Mouse (Mus musculus) intestine, embryonic 15.5 days (tissue): ENCODE measurements at regions not wholly inside any gene's neighbourhood (a gene's known extent, or its start where the extent isn't known, plus 50 kb on each side); places are given as distances from the start of the nearest gene placed in this dataset.

ENCODE experiments used
- ATAC-seq: fragments of 200-750 bp; cut with Nextera tagmentation; 2 replicates; pipeline ENCODE4 v1.8.0; 2017; ENCODE audit warnings: moderate TSS enrichment, moderate library complexity
- H3K27ac ChIP-seq: fragments of 300-500 bp; sonication (generic); 2 replicates; pipeline ENCODE4 v1.5.1; 2015; ENCODE audit warnings: mild to moderate bottlenecking, inconsistent platforms
- H3K27me3 ChIP-seq: fragments of 300-500 bp; sonication (generic); replicated peaks from 2 replicates; pipeline ENCODE4 v1.6.1; 2015; ENCODE audit warnings: inconsistent platforms
- H3K36me3 ChIP-seq: fragments of 300-500 bp; sonication (generic); 2 replicates; pipeline ENCODE4 v1.6.1; 2015; ENCODE audit warnings: inconsistent platforms
- H3K4me1 ChIP-seq: fragments of 300-500 bp; sonication (generic); replicated peaks from 2 replicates; pipeline ENCODE4 v1.6.1; 2015; ENCODE audit warnings: inconsistent platforms
- H3K4me2 ChIP-seq: fragments of 300-500 bp; sonication (generic); replicated peaks from 2 replicates; pipeline ENCODE4 v1.6.1; 2015; ENCODE audit warnings: mild to moderate bottlenecking, inconsistent platforms
- H3K4me3 ChIP-seq: fragments of 300-500 bp; sonication (generic); replicated peaks from 2 replicates; pipeline ENCODE4 v1.5.1; 2015; ENCODE audit warnings: inconsistent platforms
- H3K9ac ChIP-seq: fragments of 300-500 bp; sonication (generic); 2 replicates; pipeline ENCODE4 v1.6.1; 2015; ENCODE audit warnings: inconsistent platforms
- H3K9me3 ChIP-seq: fragments of 300-500 bp; sonication (generic); 2 replicates; pipeline ENCODE4 v1.6.1; 2016; ENCODE audit warnings: inconsistent platforms
- WGBS: fragments of 180-500 bp; shearing (Covaris S2); methylation state at CpG from one replicate; pipeline ENCODE4 v1.1.7; 2015; 5-methylcytosine and 5-hydroxymethylcytosine counted together

- H3K4me1 ChIP-seq: no peaks in the 10 kb centered on the region
- no peak overlapping the region for H3K9ac ChIP-seq
- H3K36me3 ChIP-seq: no peaks in the 10 kb centered on the region
- no peak for ATAC-seq
- no peak overlapping the region for H3K27ac ChIP-seq
- no peaks in the 10 kb centered on the region for H3K9me3 ChIP-seq
- no peak overlapping the region for H3K4me3 ChIP-seq
- WGBS: 92% methylated on average over 2 of the region's 2 CpGs
- no peaks in the 10 kb centered on the region for H3K27me3 ChIP-seq
- no peak overlapping the region for H3K4me2 ChIP-seq
Measured at GRCm38 (mm10) chr8:86428998-86429651, 151.4 kb downstream of the Abcc12 start.

DNA sequence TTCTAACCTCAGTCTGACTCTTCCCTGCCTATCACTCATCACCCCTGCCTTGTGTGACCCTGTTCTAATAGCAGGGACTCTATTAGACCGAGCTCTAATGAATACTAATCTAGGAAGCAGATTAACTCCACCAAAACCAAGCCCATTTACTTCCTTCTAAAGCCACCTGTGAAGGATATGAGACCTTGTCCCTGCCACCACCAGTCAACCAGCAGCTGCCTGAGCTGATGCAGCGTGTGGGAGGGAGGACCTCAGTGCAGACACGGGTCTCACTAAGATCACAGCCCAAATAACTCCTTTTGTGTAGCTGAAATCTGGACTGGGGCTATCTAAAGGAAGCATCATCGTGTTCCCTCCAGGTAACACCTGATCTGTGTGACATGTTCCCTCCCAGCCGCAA is 152.4 kb downstream of the Abcc12 start:
- Histone ChIP-seq H3K9ac (no peak overlapping the region), H3K4me1 (no peaks in the 10 kb centered on the region), H3K27me3 (no peaks in the 10 kb centered on the region), H3K27ac (no peak overlapping the region), H3K4me3 (no peak overlapping the region), H3K9me3 (no peaks in the 10 kb centered on the region), H3K36me3 (no peaks in the 10 kb centered on the region), H3K4me2 (no peak overlapping the region)
- ATAC-seq: no peak
- 60% methylated on average over 5 of the region's 5 CpGs for WGBS

DNA sequence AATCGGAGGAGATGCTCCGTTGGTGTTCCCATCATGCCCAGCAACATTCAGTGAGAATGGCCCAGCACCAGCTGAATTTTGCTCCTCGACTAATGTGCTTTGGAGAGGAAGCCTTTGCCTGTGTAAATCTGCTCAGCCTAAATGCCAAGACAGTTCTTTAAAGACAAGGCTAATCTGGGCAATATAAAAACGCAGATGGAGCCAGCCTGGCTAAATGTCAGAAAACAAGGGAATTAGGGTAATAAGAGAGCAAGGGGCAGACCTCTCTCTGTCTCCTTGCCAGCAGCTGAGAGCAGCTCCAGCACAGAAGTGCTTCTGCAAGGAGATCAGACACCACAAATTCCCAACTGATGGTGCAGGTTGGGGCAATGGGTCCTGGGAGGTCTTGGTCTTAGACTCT is 154.4 kb downstream of the Abcc12 start:
- H3K27me3 ChIP-seq: no peaks in the 10 kb centered on the region
- no peaks in the 10 kb centered on the region for H3K36me3 ChIP-seq
- H3K27ac ChIP-seq: no peak overlapping the region
- 65% methylated on average over 4 of the region's 4 CpGs for whole genome bisulfite sequencing
- no peaks in the 10 kb centered on the region for H3K9me3 ChIP-seq
- no peak for ATAC-seq
- no peaks in the 10 kb centered on the region for H3K4me1 ChIP-seq
- H3K9ac ChIP-seq: no peak overlapping the region
- H3K4me3 ChIP-seq: no peak overlapping the region
- no peak overlapping the region for H3K4me2 ChIP-seq

- Histone ChIP-seq H3K9ac (no peak overlapping the region), H3K36me3 (no peaks in the 10 kb centered on the region), H3K4me2 (no peak overlapping the region), H3K4me3 (no peak overlapping the region), H3K27ac (no peak overlapping the region), H3K9me3 (no peaks in the 10 kb centered on the region), H3K27me3 (no peaks in the 10 kb centered on the region), H3K4me1 (no peaks in the 10 kb centered on the region)
- no peak for ATAC-seq
- WGBS: 68% methylated on average over 3 of the region's 3 CpGs
Measured at GRCm38 (mm10) chr8:86425382-86425781, 155.1 kb downstream of the Abcc12 start.

GRCm38 (mm10) chr8:86419059-86419651 is 161.3 kb downstream of the Abcc12 start:
- no peak for ATAC-seq
- WGBS: 76% methylated on average over 5 of the region's 5 CpGs
- H3K4me2 ChIP-seq: no peak overlapping the region
- no peak overlapping the region for H3K4me3 ChIP-seq
- H3K27ac ChIP-seq: 0 out of 2 replicates have a peak overlapping the region, but pooled peaks have one; percentile 22
- H3K27me3 ChIP-seq: no peaks in the 10 kb centered on the region
- H3K4me1 ChIP-seq: no peaks in the 10 kb centered on the region
- no peak overlapping the region for H3K9ac ChIP-seq
- no peaks in the 10 kb centered on the region for H3K36me3 ChIP-seq
- H3K9me3 ChIP-seq: no peaks in the 10 kb centered on the region

- Histone ChIP-seq H3K27me3 (no peaks in the 10 kb centered on the region), H3K9ac (no peak overlapping the region), H3K4me3 (no peak overlapping the region), H3K9me3 (no peaks in the 10 kb centered on the region), H3K36me3 (no peaks in the 10 kb centered on the region), H3K4me2 (no peak overlapping the region), H3K27ac (no peak overlapping the region), H3K4me1 (no peaks in the 10 kb centered on the region)
- WGBS: 43% methylated on average over 7 of the region's 7 CpGs
- ATAC-seq: peak; percentile 74
Measured at GRCm38 (mm10) chr8:86418414-86418981, 162.0 kb downstream of the Abcc12 start.

GRCm38 (mm10) chr8:86415208-86415607 is 165.3 kb downstream of the Abcc12 start:
- no peaks in the 10 kb centered on the region for H3K27me3 ChIP-seq
- H3K4me2 ChIP-seq: no peak overlapping the region
- H3K27ac ChIP-seq: no peak overlapping the region
- H3K9ac ChIP-seq: no peak overlapping the region
- no peak for ATAC-seq
- WGBS: 91% methylated on average over 2 of the region's 2 CpGs
- no peaks in the 10 kb centered on the region for H3K4me1 ChIP-seq
- H3K9me3 ChIP-seq: no peaks in the 10 kb centered on the region
- H3K4me3 ChIP-seq: no peak overlapping the region
- H3K36me3 ChIP-seq: no peaks in the 10 kb centered on the region

- no peak overlapping the region for H3K9ac ChIP-seq
- no peaks in the 10 kb centered on the region for H3K36me3 ChIP-seq
- H3K4me1 ChIP-seq: no peaks in the 10 kb centered on the region
- no peaks in the 10 kb centered on the region for H3K9me3 ChIP-seq
- H3K27me3 ChIP-seq: no peaks in the 10 kb centered on the region
- H3K4me3 ChIP-seq: no peak overlapping the region
- WGBS: 79% methylated on average over 8 of the region's 8 CpGs
- H3K27ac ChIP-seq: no peak overlapping the region
- ATAC-seq: no peak
- no peak overlapping the region for H3K4me2 ChIP-seq
Measured at GRCm38 (mm10) chr8:86411232-86411631, 169.3 kb downstream of the Abcc12 start.

DNA sequence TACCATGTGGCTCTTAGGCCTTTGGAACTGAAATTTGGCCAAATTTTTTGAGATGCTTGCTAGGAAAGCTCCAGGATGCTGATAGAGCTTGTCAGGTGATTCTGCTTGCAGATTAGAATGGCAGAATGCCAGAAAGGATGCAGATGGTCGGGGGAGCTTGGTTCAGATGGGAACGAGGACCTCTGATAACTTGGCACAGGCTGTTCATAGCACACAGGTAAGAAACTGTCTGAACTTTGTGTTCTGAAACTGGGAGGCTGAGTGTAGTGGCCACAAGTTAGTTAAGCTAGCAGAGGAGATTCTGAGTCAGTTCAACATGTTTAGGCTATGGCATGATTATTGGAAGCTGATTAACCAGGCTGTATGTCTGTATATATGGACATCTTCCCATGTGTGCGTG is 174.3 kb downstream of the Abcc12 start:
- Histone ChIP-seq H3K27ac (no peak overlapping the region), H3K9ac (no peak overlapping the region), H3K27me3 (no peaks in the 10 kb centered on the region), H3K4me2 (no peak overlapping the region), H3K4me1 (no peaks in the 10 kb centered on the region), H3K9me3 (no peaks in the 10 kb centered on the region), H3K36me3 (no peaks in the 10 kb centered on the region), H3K4me3 (no peak overlapping the region)
- WGBS: 78% methylated on average over 3 of the region's 3 CpGs
- no peak for ATAC-seq

DNA sequence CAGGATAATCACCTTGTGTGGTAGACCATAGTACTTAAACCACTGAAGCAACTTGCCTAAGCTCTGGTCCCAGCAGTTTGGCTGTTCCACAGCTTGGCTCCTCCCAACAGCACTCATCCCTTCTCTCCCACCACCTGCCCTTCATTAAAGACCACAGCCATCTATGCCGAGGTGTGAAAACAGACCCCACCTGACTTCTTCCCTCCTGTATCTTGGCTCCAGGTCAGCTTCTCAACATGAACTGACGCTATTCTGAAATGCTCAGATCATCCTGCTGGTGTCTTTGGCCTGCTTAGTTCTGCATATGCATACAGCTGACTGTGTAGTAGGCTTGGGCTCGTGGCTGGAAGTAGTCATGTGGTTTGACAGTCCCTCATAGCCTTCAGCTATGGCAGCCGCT is 177.1 kb downstream of the Abcc12 start:
- ATAC-seq: no peak
- no peaks in the 10 kb centered on the region for H3K4me1 ChIP-seq
- no peak overlapping the region for H3K4me2 ChIP-seq
- H3K9me3 ChIP-seq: no peaks in the 10 kb centered on the region
- H3K27me3 ChIP-seq: no peaks in the 10 kb centered on the region
- H3K4me3 ChIP-seq: no peak overlapping the region
- WGBS: 80% methylated on average over 4 of the region's 4 CpGs
- H3K9ac ChIP-seq: no peak overlapping the region
- no peaks in the 10 kb centered on the region for H3K36me3 ChIP-seq
- no peak overlapping the region for H3K27ac ChIP-seq

GRCm38 (mm10) chr8:86401946-86402345 is 178.5 kb downstream of the Abcc12 start:
- H3K4me3 ChIP-seq: no peak overlapping the region
- no peak overlapping the region for H3K9ac ChIP-seq
- no peak for ATAC-seq
- H3K27ac ChIP-seq: no peak overlapping the region
- H3K4me1 ChIP-seq: no peaks in the 10 kb centered on the region
- 64% methylated on average over 2 of the region's 2 CpGs for WGBS
- no peaks in the 10 kb centered on the region for H3K36me3 ChIP-seq
- no peak overlapping the region for H3K4me2 ChIP-seq
- H3K9me3 ChIP-seq: no peaks in the 10 kb centered on the region
- no peaks in the 10 kb centered on the region for H3K27me3 ChIP-seq

DNA sequence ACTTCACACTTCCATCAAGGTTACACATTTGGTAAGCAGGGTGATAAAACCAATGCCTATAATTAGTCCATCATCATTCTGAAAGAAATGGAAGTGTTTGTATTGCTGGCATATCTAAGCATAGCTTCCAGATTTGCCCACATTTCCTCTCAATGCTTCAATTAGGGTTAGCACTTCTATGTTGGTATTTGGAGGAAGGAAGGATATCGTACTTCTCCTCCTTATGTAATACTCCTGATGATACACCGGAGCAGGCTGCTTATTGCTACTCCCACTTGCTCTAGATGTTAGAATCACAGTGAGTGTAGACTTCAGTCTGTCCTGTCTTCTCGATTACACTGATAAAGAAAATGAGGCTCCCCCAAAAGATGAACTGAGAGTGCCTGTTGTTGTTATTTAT is 185.4 kb downstream of the Abcc12 start:
- H3K9ac ChIP-seq: no peak overlapping the region
- H3K4me1 ChIP-seq: no peaks in the 10 kb centered on the region
- no peak overlapping the region for H3K4me3 ChIP-seq
- H3K9me3 ChIP-seq: no peaks in the 10 kb centered on the region
- no peak overlapping the region for H3K27ac ChIP-seq
- WGBS: 87% methylated on average over 3 of the region's 3 CpGs
- no peaks in the 10 kb centered on the region for H3K36me3 ChIP-seq
- no peaks in the 10 kb centered on the region for H3K27me3 ChIP-seq
- ATAC-seq: no peak
- no peak overlapping the region for H3K4me2 ChIP-seq

DNA sequence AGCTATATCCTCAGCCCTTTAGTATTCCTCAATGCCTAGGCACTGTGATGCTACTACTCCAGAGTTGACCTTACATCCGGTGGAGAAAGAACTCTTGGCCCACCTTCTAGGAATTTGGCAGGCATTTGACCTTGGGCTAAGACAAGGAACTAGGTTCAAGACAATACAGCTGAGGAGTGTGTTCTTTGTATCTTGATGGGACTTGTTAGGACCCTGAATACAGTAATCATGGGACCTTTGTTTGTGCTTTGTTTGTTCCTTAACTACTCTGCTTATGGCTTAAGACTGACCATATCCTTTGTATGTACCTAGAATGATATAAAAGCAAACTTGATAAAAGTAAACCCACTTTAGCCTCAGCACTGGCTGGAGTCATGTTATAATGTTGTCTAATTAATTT is 186.7 kb downstream of the Abcc12 start:
- Histone ChIP-seq H3K4me3 (no peak overlapping the region), H3K36me3 (no peaks in the 10 kb centered on the region), H3K9ac (no peak overlapping the region), H3K27ac (no peak overlapping the region), H3K4me2 (no peak overlapping the region), H3K27me3 (no peaks in the 10 kb centered on the region), H3K4me1 (no peaks in the 10 kb centered on the region), H3K9me3 (no peaks in the 10 kb centered on the region)
- 79% methylated on average over 1 of the region's 1 CpGs for WGBS
- ATAC-seq: no peak
